Mouse (Mus musculus): ENCODE results near the gene Pold4.

Gene Pold4

DNA sequence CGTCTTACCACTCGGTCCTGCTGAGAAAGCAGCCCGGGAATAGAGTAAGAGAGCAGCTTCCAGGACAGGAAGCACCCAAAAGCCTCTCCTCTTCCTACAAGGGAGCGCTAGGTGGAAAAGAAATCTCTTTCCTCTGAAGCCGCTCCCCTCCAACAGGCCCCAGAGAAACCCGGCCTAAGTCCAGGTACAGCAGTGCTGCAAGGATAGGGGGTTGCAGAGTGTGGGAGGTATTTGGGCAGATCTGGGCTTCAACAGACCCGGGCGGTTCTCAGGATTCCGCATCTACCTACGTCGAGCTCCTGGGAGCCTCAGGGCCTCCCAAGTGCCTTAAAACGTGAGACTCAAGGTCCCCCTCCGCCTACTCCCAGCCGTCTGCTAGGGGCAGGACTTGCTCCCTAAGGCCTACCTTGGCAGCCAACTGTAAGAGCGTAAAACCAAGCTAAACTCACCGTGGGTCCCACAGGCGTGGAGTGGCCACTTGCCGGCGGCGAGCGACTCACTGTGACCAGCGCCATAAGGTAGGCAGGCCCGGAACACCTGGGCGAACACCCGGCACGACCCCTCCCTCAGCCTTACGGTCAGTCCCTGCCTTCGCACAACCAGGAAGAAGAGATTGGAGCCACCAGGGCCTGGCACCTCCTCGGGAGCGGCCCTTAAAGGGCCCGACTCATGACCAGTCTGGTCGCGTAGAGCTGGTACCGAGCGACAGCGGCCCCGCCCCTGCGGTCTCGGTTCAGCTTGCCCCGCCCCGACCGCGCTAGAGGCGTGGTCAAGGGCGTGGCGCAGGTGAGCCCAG, 37.1 kb downstream of the Pold4 start, which contains the start of gene Ssh3:
Gene Ssh3, minus strand, starts transcription at position 615 of the 796 bp plus-strand sequence.
- DNase-seq (ENCODE audit: low spot score), result peak; percentile 78

DNA sequence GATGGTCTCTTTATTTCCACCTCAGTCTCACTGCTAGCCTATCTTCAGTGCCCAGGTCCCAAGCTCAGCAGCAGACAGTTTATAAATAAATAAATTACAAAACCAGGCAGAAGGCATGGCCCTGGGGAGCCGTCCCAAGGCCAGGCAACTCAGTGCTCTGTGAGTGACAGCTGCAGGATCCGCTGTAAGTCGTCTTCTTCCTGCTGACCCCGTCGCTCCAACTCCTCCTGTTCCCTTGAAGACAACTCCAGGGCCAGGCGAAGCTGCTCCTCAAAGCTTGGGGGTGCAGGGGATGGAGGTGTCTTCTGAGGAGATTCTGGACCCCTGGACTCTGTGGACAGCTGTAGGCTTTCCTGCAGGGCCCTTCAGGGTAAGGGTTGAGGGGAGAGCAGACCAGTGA, 38.5 kb downstream of the Pold4 start:
- DNase-seq (ENCODE audit: low spot score), result no peak

DNA sequence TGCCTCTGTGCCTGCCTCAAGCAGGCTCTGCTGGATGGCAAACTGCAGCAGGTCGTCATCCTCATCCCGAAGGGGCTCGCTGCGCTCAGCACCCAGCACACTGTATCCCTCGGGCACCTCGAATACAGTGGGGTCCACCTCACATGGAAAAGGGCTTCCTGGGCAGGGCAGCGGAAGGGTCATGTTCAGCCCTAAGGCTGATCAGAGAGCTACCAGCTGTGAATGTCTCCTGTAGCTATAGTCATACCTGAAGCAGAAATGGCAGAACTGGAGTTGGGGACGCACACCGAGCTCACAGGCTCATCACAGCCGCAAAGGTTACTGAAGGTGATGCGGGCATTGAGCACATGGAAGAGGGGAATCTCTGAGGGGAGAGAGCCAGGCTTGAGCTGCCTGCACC, 39.3 kb downstream of the Pold4 start:
- no peak for DNase-seq (ENCODE audit: low spot score)

DNA sequence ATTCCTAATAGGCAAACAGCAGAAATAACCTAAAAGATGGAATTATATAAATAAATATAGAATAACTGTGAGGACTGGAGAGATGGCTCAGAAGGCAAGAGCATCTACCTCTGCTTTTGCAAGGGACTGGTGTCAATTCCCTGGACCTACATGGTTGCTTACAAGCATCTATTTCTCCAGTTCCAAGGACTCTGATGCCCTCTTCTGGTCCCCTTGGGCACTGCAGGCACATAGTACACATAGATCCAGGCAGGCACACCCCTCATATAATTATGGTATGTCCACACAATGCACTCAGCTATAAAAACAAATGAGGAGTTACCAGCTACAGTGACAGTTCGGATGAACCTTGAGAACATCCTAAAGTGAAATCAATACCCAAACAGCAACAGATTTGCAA, 47.8 kb downstream of the Pold4 start:
- DNase-seq (ENCODE audit: low spot score), result no peak

DNA sequence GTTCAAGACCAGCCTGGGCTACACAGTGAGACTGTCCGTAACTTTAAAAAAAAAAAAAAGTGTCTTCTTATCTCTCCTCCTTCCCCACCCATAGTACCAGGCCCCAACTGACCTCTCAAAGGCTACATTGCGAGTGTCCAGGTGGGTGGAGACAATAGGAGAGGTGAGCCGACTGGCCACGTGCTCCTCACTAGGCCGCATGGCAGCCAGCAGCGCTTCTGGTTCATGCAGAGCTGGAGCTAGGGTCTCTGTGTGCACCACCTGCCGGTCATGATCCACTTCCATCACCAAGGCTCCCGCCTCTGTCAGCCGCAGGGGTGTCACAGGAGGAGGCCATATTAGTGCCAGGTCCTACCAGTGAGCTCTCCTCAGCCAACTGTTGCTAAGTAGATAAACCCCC, 48.7 kb downstream of the Pold4 start:
- DNase-seq (ENCODE audit: low spot score), result no peak

DNA sequence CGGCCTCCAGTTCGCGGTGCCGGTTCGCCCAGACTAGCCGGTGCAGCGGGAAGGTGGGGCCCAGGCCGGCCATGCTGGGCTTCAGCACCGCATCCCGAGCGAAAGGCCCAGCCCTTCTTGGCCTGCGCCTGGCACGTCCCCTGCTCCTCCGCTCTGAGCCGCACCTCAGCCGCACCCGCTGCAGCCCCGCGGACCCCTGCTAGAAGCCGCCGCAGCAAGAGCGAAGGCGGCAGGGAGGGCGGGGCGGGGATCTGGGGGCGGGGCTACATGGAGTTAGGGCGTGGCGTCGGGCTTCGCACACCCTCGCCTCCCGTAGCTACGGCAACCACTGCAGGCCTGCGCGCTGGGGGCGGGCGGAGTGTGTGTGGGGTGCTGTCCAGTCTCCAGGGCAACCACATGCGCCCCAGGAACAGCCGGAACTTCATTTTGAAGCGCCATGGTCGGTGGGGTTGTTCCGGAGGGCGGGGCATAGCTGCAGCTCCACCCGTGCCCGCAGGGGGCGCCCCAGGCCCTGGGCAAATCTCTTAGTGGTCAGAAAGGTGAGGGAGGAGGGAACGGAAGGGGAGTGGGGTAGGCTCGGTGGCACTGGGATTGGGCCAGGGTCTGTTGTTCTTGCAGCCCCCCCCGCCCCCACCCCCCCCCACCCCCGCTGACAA, 51.3 kb downstream of the Pold4 start, which contains the start of gene Ankrd13d:
Gene Ankrd13d, minus strand, starts transcription at position 240 of the 656 bp plus-strand sequence.
- peak; percentile 89 for DNase-seq (ENCODE audit: low spot score)

Data from ovary, adult 18-20 months (tissue).